Mouse (Mus musculus): Measurements from ENCODE around the gene Styx. TPM values are rescaled to one million over a fixed set of nuclear protein-coding genes. Genes with fewer than 3 reads are reported as not detected.

Gene Styx
- polyA plus RNA-seq, 1 experiment from 2014 or later: 42.2 TPM

- no peak overlapping the region for H3K4me2 ChIP-seq
- ATAC-seq (ENCODE audit: low FRiP score): peak; percentile 73
- 8% methylated on average over 5 of the region's 5 CpGs for WGBS
Observed at GRCm38 (mm10) chr14:45423220-45423619, 72.3 kb downstream of the Styx start.

GRCm38 (mm10) chr14:45430066-45430842 lies 79.4 kb downstream of the Styx start:
- Histone ChIP-seq H3K36me3 (replicated peaks) (no peaks in the 10 kb centered on the region), H3K4me2 (no peak overlapping the region), H3K4me1 (no peaks in the 10 kb centered on the region), H3K9me3 (peaks cover 14% of the 10 kb centered on the region; the same call in 1 of the 2 replicates), H3K27me3 (no peaks in the 10 kb centered on the region), H3K4me3 (replicated peaks) (no peak overlapping the region), H3K9ac (no peak overlapping the region), H3K27ac (no peak overlapping the region)
- no peak for ATAC-seq (ENCODE audit: low FRiP score)
- 92% methylated on average over 13 of the region's 13 CpGs for WGBS

More at GRCm38 (mm10) chr14:45423220-45423619, 72.3 kb downstream of the Styx start:
- no peaks in the 10 kb centered on the region for H3K4me1 ChIP-seq
- H3K27ac ChIP-seq: no peak overlapping the region
- H3K36me3 ChIP-seq (replicated peaks): no peaks in the 10 kb centered on the region
- no peak overlapping the region for H3K9ac ChIP-seq
- H3K9me3 ChIP-seq: 0 out of 2 replicates have a peak, but pooled peaks cover 6% of the 10 kb centered on the region
- no peak overlapping the region for H3K4me3 ChIP-seq (replicated peaks)
- H3K27me3 ChIP-seq: no peaks in the 10 kb centered on the region

GRCm38 (mm10) chr14:45432003-45432402 lies 81.1 kb downstream of the Styx start:
- Histone ChIP-seq H3K27ac (no peak overlapping the region), H3K4me1 (no peaks in the 10 kb centered on the region), H3K9me3 (peaks cover 8% of the 10 kb centered on the region; the same call in 1 of the 2 replicates), H3K4me3 (replicated peaks) (no peak overlapping the region), H3K4me2 (no peak overlapping the region), H3K36me3 (replicated peaks) (no peaks in the 10 kb centered on the region), H3K9ac (no peak overlapping the region), H3K27me3 (no peaks in the 10 kb centered on the region)
- 68% methylated on average over 4 of the region's 4 CpGs for WGBS
- ATAC-seq (ENCODE audit: low FRiP score): no peak

- Histone ChIP-seq H3K36me3 (replicated peaks) (no peaks in the 10 kb centered on the region), H3K27ac (no peak overlapping the region), H3K9ac (no peak overlapping the region), H3K4me2 (no peak overlapping the region), H3K4me1 (no peaks in the 10 kb centered on the region), H3K27me3 (no peaks in the 10 kb centered on the region), H3K4me3 (replicated peaks) (no peak overlapping the region), H3K9me3 (peaks cover 8% of the 10 kb centered on the region; the same call in 1 of the 2 replicates)
- ATAC-seq (ENCODE audit: low FRiP score): no peak
- 69% methylated on average over 6 of the region's 6 CpGs for WGBS
Observed at GRCm38 (mm10) chr14:45434220-45434619, 83.3 kb downstream of the Styx start.

- H3K27ac ChIP-seq: no peak overlapping the region
- WGBS: 81% methylated on average over 19 of the region's 19 CpGs
- H3K4me2 ChIP-seq: no peak overlapping the region
- no peaks in the 10 kb centered on the region for H3K9me3 ChIP-seq
- no peaks in the 10 kb centered on the region for H3K4me1 ChIP-seq
- H3K27me3 ChIP-seq: no peaks in the 10 kb centered on the region
- no peak overlapping the region for H3K9ac ChIP-seq
- no peak overlapping the region for H3K4me3 ChIP-seq (replicated peaks)
- H3K36me3 ChIP-seq (replicated peaks): no peaks in the 10 kb centered on the region
- no peak for ATAC-seq (ENCODE audit: low FRiP score)
Observed at GRCm38 (mm10) chr14:45438250-45438930, 87.5 kb downstream of the Styx start.

- 80% methylated on average over 2 of the region's 2 CpGs for WGBS
- no peak overlapping the region for H3K4me3 ChIP-seq (replicated peaks)
- H3K27me3 ChIP-seq: no peaks in the 10 kb centered on the region
- no peaks in the 10 kb centered on the region for H3K9me3 ChIP-seq
- no peaks in the 10 kb centered on the region for H3K36me3 ChIP-seq (replicated peaks)
- H3K9ac ChIP-seq: no peak overlapping the region
- H3K4me1 ChIP-seq: no peaks in the 10 kb centered on the region
- H3K27ac ChIP-seq: no peak overlapping the region
- no peak for ATAC-seq (ENCODE audit: low FRiP score)
- no peak overlapping the region for H3K4me2 ChIP-seq
Observed at GRCm38 (mm10) chr14:45438931-45439275, 88.0 kb downstream of the Styx start.

GRCm38 (mm10) chr14:45439387-45439786 lies 88.5 kb downstream of the Styx start:
- no peak for ATAC-seq (ENCODE audit: low FRiP score)
- H3K9me3 ChIP-seq: no peaks in the 10 kb centered on the region
- H3K4me2 ChIP-seq: no peak overlapping the region
- H3K27me3 ChIP-seq: no peaks in the 10 kb centered on the region
- no peak overlapping the region for H3K27ac ChIP-seq
- no peaks in the 10 kb centered on the region for H3K36me3 ChIP-seq (replicated peaks)
- no peak overlapping the region for H3K4me3 ChIP-seq (replicated peaks)
- no peak overlapping the region for H3K9ac ChIP-seq
- no peaks in the 10 kb centered on the region for H3K4me1 ChIP-seq
- WGBS: 78% methylated on average over 9 of the region's 9 CpGs

GRCm38 (mm10) chr14:45441291-45441690 lies 90.4 kb downstream of the Styx start:
- Histone ChIP-seq H3K4me3 (replicated peaks) (no peak overlapping the region), H3K36me3 (replicated peaks) (no peaks in the 10 kb centered on the region), H3K9ac (no peak overlapping the region), H3K4me1 (no peaks in the 10 kb centered on the region), H3K27me3 (peaks cover 3% of the 10 kb centered on the region; the same call in 1 of the 2 replicates), H3K4me2 (no peak overlapping the region), H3K9me3 (no peaks in the 10 kb centered on the region), H3K27ac (no peak overlapping the region)
- WGBS: 87% methylated on average over 6 of the region's 6 CpGs
- no peak for ATAC-seq (ENCODE audit: low FRiP score)

DNA sequence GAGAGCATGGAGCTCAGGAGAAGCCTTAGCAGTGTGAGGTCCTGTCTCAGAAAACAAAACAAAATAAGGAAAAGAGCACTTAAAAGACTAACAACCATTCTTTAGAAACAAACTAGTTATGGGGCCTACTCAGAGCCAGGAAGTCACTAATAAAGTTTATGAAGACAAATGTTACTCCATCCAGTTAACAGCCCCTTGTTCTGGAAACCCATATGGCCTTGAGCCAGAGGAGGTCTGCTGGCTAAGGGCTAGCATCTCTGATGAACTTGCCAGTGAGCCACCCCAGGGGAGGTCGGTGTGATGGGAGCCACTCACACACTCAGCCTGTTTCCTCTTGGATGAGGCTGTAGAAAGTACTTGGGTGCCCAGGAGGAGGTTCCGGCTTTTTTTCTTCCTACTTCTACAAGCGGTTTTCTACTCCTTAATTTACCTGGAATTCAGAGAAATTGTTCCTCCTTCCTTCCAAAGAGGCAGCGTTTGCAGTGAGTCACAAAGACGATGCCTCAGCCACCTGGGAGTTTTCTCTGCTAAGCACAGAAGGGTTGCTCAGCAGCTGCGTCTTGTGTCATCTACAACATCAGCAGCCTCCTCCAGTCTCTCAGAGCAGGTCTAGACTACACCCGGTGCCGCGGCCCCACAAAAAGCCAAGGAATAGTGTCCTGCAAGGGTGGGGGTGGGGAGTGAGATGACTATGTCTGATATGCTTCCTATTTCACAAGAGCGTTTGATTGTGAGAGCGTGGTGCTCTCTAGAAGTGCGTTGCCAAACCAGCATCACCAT lies 92.1 kb downstream of the Styx start:
- no peaks in the 10 kb centered on the region for H3K9me3 ChIP-seq
- no peak overlapping the region for H3K4me2 ChIP-seq
- no peak for ATAC-seq (ENCODE audit: low FRiP score)
- no peaks in the 10 kb centered on the region for H3K36me3 ChIP-seq (replicated peaks)
- no peak overlapping the region for H3K4me3 ChIP-seq (replicated peaks)
- H3K9ac ChIP-seq: no peak overlapping the region
- H3K27ac ChIP-seq: no peak overlapping the region
- peaks cover 3% of the 10 kb centered on the region; the same call in 1 of the 2 replicates for H3K27me3 ChIP-seq
- no peaks in the 10 kb centered on the region for H3K4me1 ChIP-seq
- 81% methylated on average over 12 of the region's 12 CpGs for WGBS

DNA sequence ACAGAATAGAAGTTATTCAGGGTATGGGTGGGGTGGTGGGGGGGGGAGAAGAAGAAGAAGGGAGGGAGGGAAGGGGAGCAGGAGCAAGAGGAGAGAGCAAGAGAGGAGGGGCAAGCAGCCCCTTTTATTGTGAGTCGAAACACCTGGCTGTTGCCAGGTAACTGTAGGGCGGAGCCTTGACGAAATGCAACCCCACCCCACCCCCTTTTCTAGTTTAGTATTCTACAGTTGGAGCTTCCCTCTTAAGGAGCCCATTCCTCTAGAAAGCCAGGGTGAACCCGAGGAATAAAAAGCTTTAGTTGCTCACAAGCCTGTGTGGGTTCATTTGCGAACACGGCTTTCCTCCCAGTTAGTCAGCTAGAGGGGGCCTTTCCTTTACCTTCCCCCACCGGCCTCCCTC lies 94.0 kb downstream of the Styx start:
- Histone ChIP-seq H3K4me2 (no peak overlapping the region), H3K4me1 (no peaks in the 10 kb centered on the region), H3K4me3 (replicated peaks) (no peak overlapping the region), H3K27me3 (peaks cover 3% of the 10 kb centered on the region; the same call in 1 of the 2 replicates), H3K27ac (no peak overlapping the region), H3K9me3 (no peaks in the 10 kb centered on the region), H3K9ac (no peak overlapping the region), H3K36me3 (replicated peaks) (no peaks in the 10 kb centered on the region)
- 57% methylated on average over 7 of the region's 7 CpGs for WGBS
- ATAC-seq (ENCODE audit: low FRiP score): no peak

- Histone ChIP-seq H3K4me2 (no peak overlapping the region), H3K4me3 (replicated peaks) (no peak overlapping the region), H3K27me3 (peaks cover 3% of the 10 kb centered on the region; the same call in 1 of the 2 replicates), H3K4me1 (no peaks in the 10 kb centered on the region), H3K27ac (no peak overlapping the region), H3K36me3 (replicated peaks) (no peaks in the 10 kb centered on the region), H3K9ac (no peak overlapping the region), H3K9me3 (no peaks in the 10 kb centered on the region)
- 70% methylated on average over 12 of the region's 12 CpGs for WGBS
- no peak for ATAC-seq (ENCODE audit: low FRiP score)
Observed at GRCm38 (mm10) chr14:45445445-45445844, 94.6 kb downstream of the Styx start.

DNA sequence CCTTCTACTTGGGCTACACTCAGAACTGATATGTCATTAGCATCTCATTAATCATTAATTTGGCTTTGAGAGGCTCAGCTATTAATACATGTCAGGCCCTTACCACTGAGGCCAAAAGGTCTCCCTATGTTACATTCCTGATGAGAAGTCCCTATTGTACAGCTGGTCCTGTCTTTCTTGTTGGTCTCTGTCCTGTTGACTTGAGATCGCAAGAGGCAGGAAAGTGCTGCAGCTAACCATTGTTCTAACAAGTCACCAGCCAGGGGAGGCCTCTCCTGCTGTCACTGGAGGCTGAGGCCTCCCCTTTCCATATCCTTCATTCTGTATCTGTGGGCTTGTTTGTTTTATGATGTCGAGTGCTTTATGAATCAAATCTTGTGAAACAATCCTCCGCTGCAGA lies 95.9 kb downstream of the Styx start:
- ATAC-seq (ENCODE audit: low FRiP score): no peak
- no peak overlapping the region for H3K4me2 ChIP-seq
- WGBS: 78% methylated on average over 3 of the region's 3 CpGs
- H3K9me3 ChIP-seq: no peaks in the 10 kb centered on the region
- no peak overlapping the region for H3K9ac ChIP-seq
- no peak overlapping the region for H3K27ac ChIP-seq
- no peaks in the 10 kb centered on the region for H3K36me3 ChIP-seq (replicated peaks)
- peaks cover 3% of the 10 kb centered on the region; the same call in 1 of the 2 replicates for H3K27me3 ChIP-seq
- H3K4me1 ChIP-seq: peaks cover 4% of the 10 kb centered on the region
- no peak overlapping the region for H3K4me3 ChIP-seq (replicated peaks)

Measured in forebrain, embryonic 12.5 days (tissue).